Mouse (Mus musculus) layer of hippocampus, postnatal 25 days (tissue): Measurements from ENCODE around the gene Cxcl17. TPM values are rescaled to one million over a fixed set of nuclear protein-coding genes. Genes with fewer than 3 reads are reported as not detected.
A peak's percentile ranks its signal among the peaks of the same experiment; 100 is the strongest.

Experiments used
- DNase-seq, 2 experiments: peaks; one replicate each; pipeline ENCODE4 v3.0.0; 2022; ENCODE audit warnings: mixed read lengths in 2 of 2, low spot score in 1 of 2; ENCODE audit errors: extremely low spot score in 1 of 2
- total RNA-seq, 2 experiments: library from RNA; stranded (reverse); gene quantifications; 2 replicates each; pipeline ENCODE4 v1.2.3; 2021

Cxcl17 gene
- total RNA-seq, 2 experiments from 2014 or later = not detected

DNA sequence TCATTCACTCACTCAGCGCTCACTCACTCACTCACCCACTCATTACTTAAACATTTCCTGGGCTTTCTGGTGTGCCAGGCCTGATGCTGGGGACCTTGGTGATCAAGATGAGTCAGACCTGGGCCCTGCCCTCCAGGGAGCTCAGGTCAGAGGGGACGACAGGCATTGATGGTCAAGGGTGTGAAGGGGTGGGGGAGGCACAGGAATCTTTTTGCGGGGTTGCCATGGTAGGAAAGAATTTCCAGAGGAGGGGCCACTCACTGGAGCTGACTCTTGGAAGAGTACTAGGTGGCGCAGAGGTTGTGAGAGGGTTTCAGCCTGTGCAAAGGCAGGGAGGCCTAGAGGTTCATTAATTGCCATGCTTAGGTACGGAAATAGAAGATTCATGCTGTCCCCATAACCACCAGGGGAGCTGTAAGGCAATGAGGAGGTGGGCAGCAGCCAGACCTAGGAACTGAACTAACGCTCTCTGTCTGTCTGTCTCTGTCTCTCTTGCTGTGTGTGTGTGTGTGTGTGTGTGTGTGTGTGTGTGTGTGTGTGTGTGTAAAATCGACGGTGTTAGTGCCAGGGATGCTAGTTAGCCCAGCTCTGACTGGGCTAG is 35.5 kb downstream of the Cxcl17 start:
- no peak for DNase-seq

DNA sequence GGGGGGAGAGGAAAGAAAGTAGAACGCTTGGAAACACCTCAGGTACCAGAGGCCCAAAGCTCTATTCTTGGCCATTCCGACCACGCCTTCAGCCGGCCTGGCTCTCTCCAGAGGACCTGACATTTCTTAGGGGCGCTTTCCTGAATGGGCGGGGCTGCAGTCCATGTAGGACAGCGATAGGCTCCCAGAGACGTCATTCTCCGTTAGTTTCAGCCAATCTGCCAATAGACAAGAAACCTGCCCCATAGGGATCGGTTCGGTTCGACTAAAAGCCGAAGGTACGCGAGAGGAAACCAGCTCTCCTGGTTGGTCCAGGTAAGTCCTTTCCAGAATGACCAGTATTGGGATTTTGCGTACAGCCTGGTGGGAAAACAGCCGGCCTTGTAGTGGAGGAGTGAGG is 36.1 kb downstream of the Cxcl17 start:
- DNase-seq = peak; percentile 80 to 91

DNA sequence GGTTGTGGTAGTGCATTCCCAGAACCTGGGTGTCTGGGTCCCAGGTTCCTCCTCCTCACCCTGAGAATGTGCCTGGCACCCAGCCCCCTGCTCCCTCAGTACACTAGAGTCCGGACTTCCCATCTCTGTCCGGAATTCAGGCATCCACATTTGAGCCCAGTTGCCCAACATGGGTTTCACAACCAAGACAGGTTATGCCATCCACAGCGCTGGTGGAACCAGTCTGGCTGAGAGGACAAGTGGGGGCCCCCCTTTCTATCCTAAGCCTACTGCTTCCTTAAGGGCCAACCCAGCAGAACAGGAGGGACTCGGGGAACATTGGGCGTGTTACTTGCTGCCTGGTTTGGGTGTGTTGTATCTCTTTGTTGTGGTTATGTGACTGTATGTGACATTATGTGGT is 40.2 kb downstream of the Cxcl17 start:
- DNase-seq = no peak

DNA sequence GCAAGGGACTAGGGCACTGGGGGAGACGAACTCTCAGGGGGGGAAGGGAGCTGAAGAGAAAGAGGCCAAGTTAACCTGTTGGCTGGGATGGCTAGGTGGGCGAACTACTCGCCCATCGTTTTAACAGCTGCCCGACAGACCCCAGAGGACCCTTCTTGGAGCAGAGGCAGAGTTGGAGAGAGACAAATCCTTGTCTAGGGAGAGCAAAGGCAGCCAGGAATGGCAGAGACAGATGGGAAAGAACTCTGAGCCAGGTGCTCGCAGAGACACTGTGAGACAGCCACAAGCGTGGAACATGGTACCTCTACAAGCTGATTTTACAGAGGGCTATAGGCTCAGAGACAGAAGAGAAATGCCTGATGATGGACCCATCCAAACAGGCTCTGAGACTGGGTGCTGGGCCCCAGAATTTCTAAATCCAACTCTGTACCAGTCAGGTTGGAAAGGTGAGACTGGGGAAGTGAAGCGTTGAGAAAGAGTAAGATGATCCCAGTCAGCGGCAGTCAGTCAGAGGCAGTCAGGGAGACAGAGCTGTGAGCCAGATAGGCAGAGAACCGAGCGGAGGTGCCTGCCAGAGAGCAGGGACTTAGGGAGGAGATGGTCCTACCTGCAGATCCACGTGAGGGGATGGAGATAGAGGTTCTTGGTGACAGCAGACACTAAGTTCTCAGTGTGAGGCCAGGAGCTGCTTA is 43.5 kb downstream of the Cxcl17 start, which contains the start of gene Cnfn:
Gene Cnfn, minus strand, starts transcription at position 667 of the 692 bp plus-strand sequence.
- no peak for DNase-seq

DNA sequence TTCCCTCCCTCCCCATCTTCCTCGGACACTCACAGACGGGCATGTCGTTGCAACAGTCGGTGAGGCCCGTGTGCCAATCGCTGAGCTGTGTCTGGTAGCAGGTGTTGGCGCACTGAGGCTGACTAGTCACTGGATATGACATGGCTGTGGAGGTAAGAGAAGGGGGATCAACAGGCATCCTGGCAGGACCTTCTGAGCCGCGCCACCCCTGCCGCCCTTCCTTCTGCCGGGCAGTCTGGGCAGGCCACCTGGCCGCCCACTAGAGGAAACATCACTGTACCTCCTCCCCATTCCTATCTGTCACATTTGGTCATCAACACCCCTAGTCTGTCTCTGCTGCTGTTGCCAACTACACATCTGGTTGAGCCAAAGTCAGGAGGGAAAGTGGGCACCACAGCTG is 44.4 kb downstream of the Cxcl17 start:
- DNase-seq = no peak

DNA sequence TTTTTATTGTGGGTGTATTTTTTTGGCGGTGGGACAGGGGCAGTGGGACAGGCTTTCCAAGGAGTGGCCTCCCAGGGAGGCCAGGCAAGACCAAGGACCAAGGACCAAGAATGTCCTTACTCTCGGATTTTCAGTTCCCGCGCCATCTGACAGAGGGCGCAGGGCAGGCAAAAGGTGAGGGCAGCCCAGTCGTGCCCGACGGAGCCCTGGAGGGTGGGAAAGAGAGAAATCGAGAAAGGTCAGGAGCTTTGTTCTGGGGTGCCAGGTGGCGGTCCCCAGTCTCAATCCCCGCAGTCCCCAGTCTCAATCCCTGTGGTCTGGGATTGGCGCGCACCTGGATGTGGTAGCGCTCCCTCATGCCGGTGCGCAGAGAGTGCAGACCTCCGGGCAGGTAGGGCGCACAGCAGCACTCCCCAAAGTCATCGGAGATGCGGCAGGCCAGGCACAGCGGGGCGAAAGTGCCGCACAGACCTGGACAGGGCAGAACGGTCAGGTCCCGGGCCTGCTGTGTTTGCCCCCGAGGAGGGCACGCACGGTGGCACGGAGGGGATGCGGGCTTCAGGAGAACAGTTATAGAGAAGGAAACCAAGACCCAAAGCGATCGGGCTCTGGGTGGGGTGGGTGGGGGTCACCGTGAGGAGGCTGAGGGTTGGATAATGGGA is 44.9 kb downstream of the Cxcl17 start:
- DNase-seq = no peak

DNA sequence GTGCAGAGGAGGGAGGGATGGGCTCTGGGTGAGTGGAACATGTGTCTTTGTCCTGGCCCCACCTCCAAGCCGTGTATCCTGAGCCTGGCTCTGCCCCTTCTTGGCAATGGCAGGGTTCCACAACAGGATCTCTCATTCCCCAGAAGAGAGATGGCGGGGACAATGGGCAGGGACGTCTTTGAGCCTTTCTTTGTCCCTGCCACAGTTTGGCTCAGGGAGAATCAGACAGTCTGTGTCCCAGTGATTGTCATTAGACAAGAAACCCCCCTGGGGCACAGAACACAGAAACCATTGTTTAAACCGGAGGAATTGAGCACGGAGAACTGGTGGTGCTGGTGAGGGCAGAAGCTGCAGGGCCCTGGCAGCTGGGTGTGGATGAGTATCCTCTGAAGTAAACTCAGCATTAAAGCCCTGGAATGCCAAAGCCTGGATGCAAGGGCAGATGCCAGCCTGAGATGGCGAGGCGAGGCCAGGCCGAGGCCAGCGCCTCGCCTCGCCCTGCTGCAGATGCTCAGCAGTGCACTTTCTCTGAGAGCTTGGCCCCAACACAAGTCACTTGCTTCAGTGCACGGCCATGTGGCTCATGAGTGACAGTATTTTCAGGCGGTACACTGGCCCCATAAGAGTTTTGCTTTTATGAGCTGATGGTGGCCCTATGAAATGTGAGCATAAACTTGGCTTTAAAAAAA is 46.6 kb downstream of the Cxcl17 start:
- DNase-seq = no peak

DNA sequence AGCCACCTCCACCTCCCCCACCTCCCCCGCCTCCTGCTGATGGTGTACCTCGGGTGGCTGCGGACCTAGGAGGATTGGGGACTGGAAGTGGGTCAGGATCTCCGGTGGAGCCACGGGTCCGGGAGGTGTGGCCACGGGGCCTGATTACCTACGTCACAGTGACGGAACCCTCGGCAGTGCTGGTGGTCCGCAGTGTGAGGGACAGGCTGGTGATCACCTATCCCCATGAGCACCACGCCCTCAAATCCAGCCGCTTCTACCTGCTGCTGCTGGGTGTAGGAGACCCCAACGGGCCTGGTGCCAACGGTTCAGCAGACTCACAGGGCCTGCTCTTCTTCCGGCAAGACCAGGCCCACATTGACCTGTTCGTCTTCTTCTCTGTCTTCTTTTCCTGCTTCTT is 49.1 kb downstream of the Cxcl17 start:
- no peak for DNase-seq

DNA sequence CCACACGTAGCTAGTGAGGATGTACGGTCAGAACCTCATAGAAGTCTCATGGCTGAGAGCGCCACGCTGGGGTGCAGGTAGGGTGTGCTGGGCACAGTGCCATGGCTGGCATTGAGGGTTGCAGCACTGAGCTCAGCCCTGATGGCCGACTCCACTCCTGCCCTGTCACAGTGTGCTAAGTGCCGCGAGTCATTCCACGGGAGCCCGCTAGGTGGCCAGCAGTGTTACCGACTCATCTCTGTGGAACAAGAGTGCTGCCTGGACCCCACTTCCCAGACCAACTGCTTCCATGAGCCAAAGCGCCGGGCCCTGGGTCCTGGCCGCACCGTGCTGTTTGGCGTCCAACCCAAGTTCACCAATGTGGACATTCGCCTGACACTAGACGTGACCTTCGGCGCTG is 49.5 kb downstream of the Cxcl17 start:
- DNase-seq = no peak

DNA sequence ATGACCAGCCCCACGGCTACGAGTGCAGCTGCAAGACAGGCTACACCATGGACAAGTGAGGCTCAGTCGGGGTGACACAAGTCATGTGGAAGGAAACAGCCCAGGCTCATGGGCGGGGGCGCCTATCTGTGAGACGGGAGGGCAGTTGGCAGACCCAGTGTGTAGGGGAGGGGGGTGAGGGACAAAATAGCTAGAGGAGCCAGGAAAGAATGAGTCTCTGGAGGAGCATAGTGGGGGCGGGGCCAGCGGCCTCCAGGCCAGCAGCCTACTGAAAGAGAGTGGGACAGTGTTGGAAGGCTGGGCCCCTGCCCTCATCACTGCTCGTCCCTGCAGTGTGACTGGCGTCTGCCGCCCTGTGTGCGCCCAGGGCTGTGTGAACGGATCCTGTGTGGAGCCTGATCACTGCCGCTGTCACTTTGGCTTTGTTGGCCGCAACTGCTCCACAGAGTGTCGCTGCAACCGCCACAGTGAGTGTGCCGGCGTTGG is 53.9 kb downstream of the Cxcl17 start:
- no peak for DNase-seq

Other genes starting within 250 kb of the Cxcl17 start
- 10 to 100 TPM in 1 of 2 experiments, 1 to 10 TPM in 1; 7.1 to 11.8 TPM for gene Pou2f2, start 233.2 kb downstream of the Cxcl17 start, total RNA-seq
- gene Dedd2, start 192.3 kb downstream of the Cxcl17 start, total RNA-seq = 10 to 100 TPM; 24.0 to 26.4 TPM
- gene Zfp526, start 191.5 kb downstream of the Cxcl17 start, total RNA-seq = 10 to 100 TPM; 10.5 to 12.4 TPM
- gene Gsk3a, start 175.0 kb downstream of the Cxcl17 start, total RNA-seq = 100 to 1,000 TPM; 195 to 200 TPM
- 10 to 100 TPM; 44.4 to 51.1 TPM for gene Erf, start 162.1 kb downstream of the Cxcl17 start, total RNA-seq
- gene Cic, start 145.2 kb downstream of the Cxcl17 start, total RNA-seq = 100 to 1,000 TPM; 176 to 220 TPM
- 10 to 100 TPM; 19.2 to 25.2 TPM for gene Pafah1b3, start 114.9 kb downstream of the Cxcl17 start, total RNA-seq
- gene Prr19, start 111.5 kb downstream of the Cxcl17 start, total RNA-seq = not detected
- gene Tmem145, start 106.8 kb downstream of the Cxcl17 start, total RNA-seq = 10 to 100 TPM; 26.0 to 28.1 TPM
- gene Megf8, start 95.7 kb downstream of the Cxcl17 start, total RNA-seq = 10 to 100 TPM; 93.9 to 98.8 TPM
- not detected for gene Cnfn, start 43.2 kb downstream of the Cxcl17 start, total RNA-seq
- 1 to 10 TPM; 7.0 to 7.8 TPM for gene Lipe, start 14.2 kb downstream of the Cxcl17 start, total RNA-seq
- 1 to 10 TPM; 3.1 TPM for gene Ceacam1, start 64.7 kb upstream of the Cxcl17 start, total RNA-seq
- under 1 TPM; 0.27 to 0.28 TPM for gene Ceacam2, start 127.0 kb upstream of the Cxcl17 start, total RNA-seq
- under 1 TPM in 1 of 2 experiments, not detected in 1; 0.39 TPM for gene Erich4, start 203.0 kb upstream of the Cxcl17 start, total RNA-seq
- gene Dmac2, start 206.5 kb upstream of the Cxcl17 start, total RNA-seq = 10 to 100 TPM; 48.7 to 54.5 TPM
- gene B3gnt8, start 213.8 kb upstream of the Cxcl17 start, total RNA-seq = 1 to 10 TPM; 2.0 to 2.3 TPM
- gene Bckdha, start 246.1 kb upstream of the Cxcl17 start, total RNA-seq = 10 to 100 TPM; 40.1 to 45.5 TPM
- gene Exosc5, start 246.3 kb upstream of the Cxcl17 start, total RNA-seq = 10 to 100 TPM; 26.4 to 30.5 TPM